Mouse (Mus musculus): ENCODE data around the gene Slc25a48. TPM values are rescaled to one million over a fixed set of nuclear protein-coding genes. Genes with fewer than 3 reads are reported as not detected.

The Slc25a48 gene
- polyA plus RNA-seq, 1 experiment from 2014 or later: not detected

- H3K9me3 ChIP-seq: no peaks in the 10 kb centered on the region
- peak overlapping the region; percentile 75 for H3K9ac ChIP-seq (replicated peaks)
- peak overlapping the region; percentile 71 for H3K4me3 ChIP-seq (replicated peaks)
- H3K4me1 ChIP-seq (replicated peaks): no peaks in the 10 kb centered on the region
- H3K27ac ChIP-seq: no peak overlapping the region
- peak overlapping the region; percentile 85 for H3K4me2 ChIP-seq (replicated peaks)
- WGBS: 8% methylated on average over 8 of the region's 8 CpGs
- peak; percentile 52 for ATAC-seq
- no peaks in the 10 kb centered on the region for H3K36me3 ChIP-seq
- H3K27me3 ChIP-seq: no peaks in the 10 kb centered on the region
These were observed 84.6 kb downstream of the Slc25a48 start for GRCm38 (mm10) chr13:56522821-56523167.

Other genes starting within 250 kb of the Slc25a48 start
- gene Neurog1, start 186.2 kb upstream of the Slc25a48 start, polyA plus RNA-seq (2015; fragmentation: Nextera tagmentation; extraction: Ambion mirVana): 12.0 and 15.8 TPM in 2 replicates
- 7.4 and 8.0 TPM in 2 replicates for gene Cxcl14, start 141.8 kb upstream of the Slc25a48 start, polyA plus RNA-seq (2015; fragmentation: Nextera tagmentation; extraction: Ambion mirVana)
- not detected in 2 replicates for gene Gm3045, start 11.8 kb upstream of the Slc25a48 start, polyA plus RNA-seq (2015; fragmentation: Nextera tagmentation; extraction: Ambion mirVana)
- gene Il9, start 43.9 kb downstream of the Slc25a48 start, polyA plus RNA-seq (2015; fragmentation: Nextera tagmentation; extraction: Ambion mirVana): not detected in 2 replicates
- 2.5 and 2.6 TPM in 2 replicates for gene Fbxl21, start 84.1 kb downstream of the Slc25a48 start, polyA plus RNA-seq (2015; fragmentation: Nextera tagmentation; extraction: Ambion mirVana)
- gene Lect2, start 110.1 kb downstream of the Slc25a48 start, polyA plus RNA-seq (2015; fragmentation: Nextera tagmentation; extraction: Ambion mirVana): not detected in 2 replicates
- gene Tgfbi, start 171.2 kb downstream of the Slc25a48 start, polyA plus RNA-seq (2015; fragmentation: Nextera tagmentation; extraction: Ambion mirVana): 4.0 and 4.8 TPM in 2 replicates

All from midbrain, embryonic 13.5 days (tissue).